Mouse (Mus musculus): Measurements from ENCODE around the gene Nsg2.

DNA sequence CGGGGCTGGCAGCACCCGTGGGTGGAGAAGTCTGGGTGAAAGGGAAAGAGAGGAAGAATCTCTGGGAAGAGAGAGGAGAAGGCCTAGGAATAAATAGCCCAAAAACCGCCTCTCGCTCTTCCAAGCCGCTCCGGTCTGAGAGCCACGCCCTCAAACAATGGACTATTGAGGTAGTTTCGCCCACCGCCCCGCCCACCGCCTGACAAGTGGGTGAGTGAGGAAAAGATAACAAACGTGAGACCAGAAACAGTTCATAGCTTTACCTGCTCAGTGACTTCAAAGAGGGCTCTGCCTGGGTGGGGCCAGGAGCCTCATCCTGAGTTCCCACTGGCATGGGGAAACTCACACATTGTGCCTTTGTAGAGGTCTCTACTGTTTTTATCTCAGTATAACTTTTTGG lies 102.7 kb downstream of the Nsg2 start:
- TF ChIP-seq CTCF (IDR thresholded peaks at IDR 0.05; ENCODE audit: extremely low read depth, insufficient read depth, low read length) (no peak), POLR2A (IDR thresholded peaks at IDR 0.05; ENCODE audit: extremely low read depth, insufficient read depth, low read length) (no peak)

Measured in cortical plate, adult 2 months (tissue).